Mouse (Mus musculus): ENCODE results near the gene Cd164l2. TPM values are rescaled to one million over a fixed set of nuclear protein-coding genes. Genes with fewer than 3 reads are reported as not detected.
A peak's percentile ranks its signal among the peaks of the same experiment; 100 is the strongest.

Cd164l2 gene
- polyA plus RNA-seq, 2 experiments: 0.06 TPM; not detected in 1

DNA sequence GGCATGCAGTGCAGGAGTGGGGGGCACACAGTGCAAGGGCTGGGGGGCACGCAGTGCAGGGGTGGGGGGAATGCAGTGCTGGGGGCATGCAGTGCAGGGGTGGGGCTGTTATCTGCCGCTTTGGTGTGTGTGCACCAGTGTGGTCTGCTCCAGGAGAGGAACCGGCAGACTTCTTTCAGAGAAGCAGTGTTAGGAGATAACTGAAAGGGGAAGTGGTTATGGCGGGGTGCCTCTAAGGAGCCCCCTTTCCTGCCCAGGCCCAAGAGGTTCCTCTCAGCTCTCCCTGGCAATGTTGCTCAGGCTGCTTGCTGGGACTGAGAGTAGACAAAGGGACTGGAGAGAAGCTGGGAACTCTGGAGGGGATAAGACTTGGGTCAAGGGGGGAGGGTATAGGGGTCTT is 26.0 kb downstream of the Cd164l2 start:
- Histone ChIP-seq H3K9me3 (ENCODE audit: control insufficient read depth, low read length) (no peaks in the 10 kb centered on the region), H3K27ac (no peak overlapping the region), H3K9ac (replicated peaks) (no peak overlapping the region), H3K27me3 (ENCODE audit: control insufficient read depth, insufficient read depth, low read length) (peaks cover 5% of the 10 kb centered on the region), H3K4me2 (ENCODE audit: low read depth) (no peak overlapping the region), H3K36me3 (replicated peaks; ENCODE audit: control insufficient read depth, insufficient read depth, low read depth) (no peaks in the 10 kb centered on the region), H3K4me1 (replicated peaks; ENCODE audit: control insufficient read depth in 2 of 2, insufficient read depth in 2 of 2, low read length in 1 of 2) (peaks cover 14 to 17% of the 10 kb centered on the region in 2 experiments), H3K4me3 (ENCODE audit: insufficient read depth in 1 of 2, low read depth in 2 of 2, low read length in 2 of 2) (no peak overlapping the region)
- WGBS (ENCODE audit: insufficient replicate concordance): 4% methylated on average over 4 of the region's 4 CpGs
- TF ChIP-seq EP300 (IDR thresholded peaks at IDR 0.05; ENCODE audit: low read depth) (no peak), CTCF (IDR thresholded peaks at IDR 0.05; ENCODE audit: low read depth) (no peak)
- peak; percentile 10; the same call in 1 of the 2 replicates for ATAC-seq (ENCODE audit: insufficient read depth)
- DNase-seq (ENCODE audit: low read depth in 3 of 3, low spot score in 3 of 3): no peak

- H3K4me3 ChIP-seq (ENCODE audit: insufficient read depth in 1 of 2, low read depth in 2 of 2, low read length in 2 of 2): peak within 1 kb of the TSS; percentile 74 to 84
- peak in 1 of 3 experiments; percentile 62 for DNase-seq (ENCODE audit: low read depth in 3 of 3, low spot score in 3 of 3)
- peaks cover 26% of the 10 kb centered on the region in 2 experiments for H3K4me1 ChIP-seq (replicated peaks; ENCODE audit: control insufficient read depth in 2 of 2, insufficient read depth in 2 of 2, low read length in 1 of 2)
- H3K36me3 ChIP-seq (replicated peaks; ENCODE audit: control insufficient read depth, insufficient read depth, low read depth): no peaks in the 10 kb centered on the region
- peak within 1 kb of the TSS; percentile 1 for H3K27ac ChIP-seq
- peak; percentile 47 for ATAC-seq (ENCODE audit: insufficient read depth)
- H3K27me3 ChIP-seq (ENCODE audit: control insufficient read depth, insufficient read depth, low read length): peaks cover 6% of the 10 kb centered on the region
- WGBS (ENCODE audit: insufficient replicate concordance): 6% methylated on average over 16 of the region's 16 CpGs
- no peaks in the 10 kb centered on the region for H3K9me3 ChIP-seq (ENCODE audit: control insufficient read depth, low read length)
- peak within 1 kb of the TSS; percentile 70 for H3K9ac ChIP-seq (replicated peaks)
- TF ChIP-seq CTCF (IDR thresholded peaks at IDR 0.05; ENCODE audit: low read depth): no peak
- H3K4me2 ChIP-seq (ENCODE audit: low read depth): peak within 1 kb of the TSS; percentile 100
Observed at GRCm38 (mm10) chr4:133240490-133240921, 28.6 kb downstream of the Cd164l2 start, which contains the start of gene Map3k6. Gene Map3k6 (plus strand): TSS chr4:133240818.

- Histone ChIP-seq H3K9me3 (ENCODE audit: control insufficient read depth, low read length) (no peaks in the 10 kb centered on the region), H3K4me2 (ENCODE audit: low read depth) (peak overlapping the region; percentile 100), H3K9ac (replicated peaks) (peak overlapping the region; percentile 70), H3K27ac (peak overlapping the region; percentile 1), H3K27me3 (ENCODE audit: control insufficient read depth, insufficient read depth, low read length) (peaks cover 6% of the 10 kb centered on the region), H3K4me3 (ENCODE audit: insufficient read depth in 1 of 2, low read depth in 2 of 2, low read length in 2 of 2) (peak overlapping the region; percentile 74 to 84), H3K4me1 (replicated peaks; ENCODE audit: control insufficient read depth in 2 of 2, insufficient read depth in 2 of 2, low read length in 1 of 2) (peaks cover 26% of the 10 kb centered on the region in 2 experiments), H3K36me3 (replicated peaks; ENCODE audit: control insufficient read depth, insufficient read depth, low read depth) (no peaks in the 10 kb centered on the region)
- under 1% methylated on average over 78 of the region's 78 CpGs for WGBS (ENCODE audit: insufficient replicate concordance)
- ATAC-seq (ENCODE audit: insufficient read depth) (peak; percentile 88), DNase-seq (ENCODE audit: low read depth in 3 of 3, low spot score in 3 of 3) (peak in 2 of 3 experiments; percentile 66 to 78)
- TF ChIP-seq CTCF (IDR thresholded peaks at IDR 0.05; ENCODE audit: low read depth): no peak; the same call in 1 of the 2 replicates
- TF ChIP-seq EP300 (IDR thresholded peaks at IDR 0.05; ENCODE audit: low read depth): no peak
Observed at GRCm38 (mm10) chr4:133240934-133241908, 29.3 kb downstream of the Cd164l2 start.

GRCm38 (mm10) chr4:133241910-133242309 is 30.0 kb downstream of the Cd164l2 start:
- H3K27ac ChIP-seq: no peak overlapping the region
- 16% methylated on average over 11 of the region's 11 CpGs for WGBS (ENCODE audit: insufficient replicate concordance)
- H3K4me1 ChIP-seq (replicated peaks; ENCODE audit: control insufficient read depth in 2 of 2, insufficient read depth in 2 of 2, low read length in 1 of 2): peaks cover 26 to 30% of the 10 kb centered on the region in 2 experiments
- peak overlapping the region; percentile 41 to 74; a peak in 3 of 4 replicates for H3K4me3 ChIP-seq (ENCODE audit: insufficient read depth in 1 of 2, low read depth in 2 of 2, low read length in 2 of 2)
- peak overlapping the region; percentile 36; the same call in 1 of the 2 replicates for H3K9ac ChIP-seq (replicated peaks)
- peaks cover 6% of the 10 kb centered on the region for H3K27me3 ChIP-seq (ENCODE audit: control insufficient read depth, insufficient read depth, low read length)
- TF ChIP-seq CTCF (IDR thresholded peaks at IDR 0.05; ENCODE audit: low read depth): no peak
- no peak for TF ChIP-seq EP300 (IDR thresholded peaks at IDR 0.05; ENCODE audit: low read depth)
- no peaks in the 10 kb centered on the region for H3K9me3 ChIP-seq (ENCODE audit: control insufficient read depth, low read length)
- H3K36me3 ChIP-seq (replicated peaks; ENCODE audit: control insufficient read depth, insufficient read depth, low read depth): no peaks in the 10 kb centered on the region
- ATAC-seq (ENCODE audit: insufficient read depth): no peak
- peak overlapping the region; percentile 100 for H3K4me2 ChIP-seq (ENCODE audit: low read depth)
- DNase-seq (ENCODE audit: low read depth in 3 of 3, low spot score in 3 of 3): no peak

- DNase-seq (ENCODE audit: low read depth in 3 of 3, low spot score in 3 of 3): no peak
- WGBS (ENCODE audit: insufficient replicate concordance): 73% methylated on average over 9 of the region's 9 CpGs
- no peak for ATAC-seq (ENCODE audit: insufficient read depth)
- Histone ChIP-seq H3K36me3 (replicated peaks; ENCODE audit: control insufficient read depth, insufficient read depth, low read depth) (no peaks in the 10 kb centered on the region), H3K27ac (no peak overlapping the region), H3K4me2 (ENCODE audit: low read depth) (0 out of 2 replicates have a peak overlapping the region, but pooled peaks have one; percentile 100), H3K4me3 (ENCODE audit: insufficient read depth in 1 of 2, low read depth in 2 of 2, low read length in 2 of 2) (no peak overlapping the region), H3K9me3 (ENCODE audit: control insufficient read depth, low read length) (no peaks in the 10 kb centered on the region), H3K9ac (replicated peaks) (no peak overlapping the region), H3K4me1 (replicated peaks; ENCODE audit: control insufficient read depth in 2 of 2, insufficient read depth in 2 of 2, low read length in 1 of 2) (peaks cover 34 to 38% of the 10 kb centered on the region in 2 experiments), H3K27me3 (ENCODE audit: control insufficient read depth, insufficient read depth, low read length) (peaks cover 6% of the 10 kb centered on the region)
- TF ChIP-seq EP300 (IDR thresholded peaks at IDR 0.05; ENCODE audit: low read depth): no peak
- no peak for TF ChIP-seq CTCF (IDR thresholded peaks at IDR 0.05; ENCODE audit: low read depth)
Observed at GRCm38 (mm10) chr4:133242710-133243109, 30.8 kb downstream of the Cd164l2 start.

Data from liver, embryonic 14.5 days (tissue).